Mouse (Mus musculus): ENCODE results near the gene Tmem131l. TPM values are rescaled to one million over a fixed set of nuclear protein-coding genes. Genes with fewer than 3 reads are reported as not detected.
A peak's percentile ranks its signal among the peaks of the same experiment; 100 is the strongest.

The Tmem131l gene
- polyA plus RNA-seq, 1 experiment from 2014 or later = 81.5 TPM

DNA sequence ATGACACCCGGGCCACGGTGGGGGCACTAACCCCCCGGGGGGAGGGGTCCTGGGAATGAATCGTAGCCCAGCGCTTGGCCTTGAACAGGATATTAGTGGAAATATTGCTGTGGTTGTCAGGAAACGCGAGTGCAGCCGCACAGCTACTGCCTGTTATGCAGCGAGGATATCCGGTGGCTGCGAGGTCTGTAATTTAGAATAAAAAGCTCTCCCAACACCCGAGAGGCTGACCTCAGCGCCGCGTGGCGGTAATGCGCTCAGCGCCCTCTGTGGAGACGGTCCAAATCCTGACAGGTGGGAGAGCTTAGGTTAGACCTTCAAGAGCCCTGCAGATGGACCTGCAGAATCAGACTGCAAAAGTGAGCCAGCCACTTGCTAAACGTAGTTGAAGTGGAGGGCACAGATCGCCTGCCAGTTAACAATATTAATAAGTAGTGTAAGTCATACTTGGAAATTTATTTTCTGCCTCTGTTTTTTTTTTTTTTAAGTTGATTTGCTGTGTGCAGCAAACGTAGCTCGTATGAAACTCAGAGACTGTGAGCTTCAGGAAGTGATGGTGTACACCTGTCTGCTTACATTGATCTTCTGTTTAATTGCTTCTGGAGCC lies 604 bp upstream of the Tmem131l start:
- ATAC-seq (ENCODE audit: low FRiP score) = peak; percentile 67
- H3K9ac ChIP-seq = peak overlapping the region; percentile 88
- 5% methylated on average over 23 of the region's 23 CpGs for WGBS
- H3K27me3 ChIP-seq = no peaks in the 10 kb centered on the region
- H3K27ac ChIP-seq = peak overlapping the region; percentile 94
- H3K4me3 ChIP-seq = peak overlapping the region; percentile 80
- no peaks in the 10 kb centered on the region for H3K9me3 ChIP-seq (replicated peaks)
- H3K36me3 ChIP-seq = no peaks in the 10 kb centered on the region
- peak overlapping the region; percentile 88 for H3K4me2 ChIP-seq (replicated peaks)
- H3K4me1 ChIP-seq = peaks cover 24% of the 10 kb centered on the region

DNA sequence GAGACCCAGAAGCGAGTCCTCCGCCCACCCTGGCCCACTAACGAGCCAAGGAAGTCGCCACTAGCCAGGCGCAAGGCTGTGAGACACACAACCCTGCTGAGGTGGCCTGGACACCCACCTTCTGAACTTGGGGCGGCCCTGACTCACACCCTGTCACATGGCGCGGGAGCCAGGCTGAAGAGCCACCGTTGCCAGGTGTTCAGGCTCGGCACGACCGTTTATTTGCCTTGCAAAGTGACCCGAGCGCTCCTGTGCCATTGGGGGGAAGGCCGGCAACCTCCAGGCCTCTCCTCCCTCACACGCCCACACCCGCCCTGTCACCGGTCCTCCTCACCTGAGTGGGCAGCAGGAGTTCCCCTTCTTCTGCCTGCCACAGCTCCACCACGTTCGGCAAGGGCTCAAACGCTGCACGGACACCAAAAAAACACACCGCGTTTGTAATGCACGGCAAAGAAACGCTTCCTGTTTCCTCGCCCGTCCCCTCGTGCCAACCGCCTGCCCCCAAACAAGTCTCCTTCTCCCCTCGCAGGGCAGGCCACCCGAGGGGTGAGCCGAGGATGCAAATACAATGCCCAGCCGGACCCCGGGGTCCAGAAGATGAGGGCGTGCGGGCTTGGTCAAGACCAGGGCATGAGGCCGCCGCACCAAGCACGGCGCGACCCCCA lies 862 bp downstream of the Tmem131l start:
- peak; percentile 43 for ATAC-seq (ENCODE audit: low FRiP score)
- Histone ChIP-seq H3K9ac (peak overlapping the region; percentile 88), H3K4me1 (peaks cover 34% of the 10 kb centered on the region), H3K36me3 (no peaks in the 10 kb centered on the region), H3K27ac (peak overlapping the region; percentile 94), H3K4me2 (replicated peaks) (peak overlapping the region; percentile 88), H3K4me3 (peak overlapping the region; percentile 80), H3K27me3 (no peaks in the 10 kb centered on the region), H3K9me3 (replicated peaks) (no peaks in the 10 kb centered on the region)
- WGBS = under 1% methylated on average over 42 of the region's 42 CpGs

DNA sequence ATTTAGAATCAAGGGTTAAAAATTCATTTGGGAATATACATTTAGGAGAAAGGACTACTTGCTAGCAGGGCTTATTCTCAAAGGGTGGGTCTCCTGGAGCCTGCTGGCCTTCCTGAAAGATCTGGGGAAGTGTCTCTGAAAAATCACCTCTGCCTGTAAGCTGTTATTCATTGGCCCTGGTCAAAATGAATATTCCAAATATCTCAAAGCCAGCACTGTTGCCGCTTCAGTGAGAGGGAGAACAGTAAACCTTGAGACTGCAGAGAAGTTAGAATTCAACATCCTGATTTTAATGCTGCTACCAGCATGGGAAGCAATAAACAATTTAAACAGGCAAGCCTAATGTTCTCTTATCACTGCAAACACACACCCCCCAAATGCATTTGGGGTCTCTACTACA lies 1.8 kb downstream of the Tmem131l start:
- no peak for ATAC-seq (ENCODE audit: low FRiP score)
- Histone ChIP-seq H3K27ac (no peak overlapping the region), H3K4me3 (peak overlapping the region; percentile 80), H3K9ac (peak overlapping the region; percentile 88), H3K4me1 (peaks cover 44% of the 10 kb centered on the region), H3K36me3 (no peaks in the 10 kb centered on the region), H3K4me2 (replicated peaks) (peak overlapping the region; percentile 88), H3K27me3 (no peaks in the 10 kb centered on the region), H3K9me3 (replicated peaks) (no peaks in the 10 kb centered on the region)
- 23% methylated on average over 1 of the region's 1 CpGs for WGBS

DNA sequence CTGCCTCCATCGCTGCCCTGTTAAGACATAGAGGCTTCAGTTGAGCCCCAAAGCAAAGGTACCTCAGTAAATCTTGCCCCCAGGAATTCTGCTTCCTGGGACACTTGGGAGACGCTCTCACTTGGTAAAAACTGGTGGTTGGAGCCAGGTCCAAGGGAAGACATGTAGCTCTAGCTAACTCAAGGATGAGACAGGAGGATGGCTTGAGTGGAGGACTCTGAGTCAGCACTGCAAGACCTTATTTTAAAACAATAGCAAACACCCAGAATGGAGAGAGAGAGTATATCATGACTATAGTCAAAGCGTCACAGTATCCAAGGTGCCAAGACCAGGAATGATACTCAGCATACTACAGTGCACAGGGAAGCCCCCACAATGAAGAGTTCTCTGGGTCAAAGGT lies 2.4 kb downstream of the Tmem131l start:
- H3K36me3 ChIP-seq = no peaks in the 10 kb centered on the region
- no peak overlapping the region for H3K9ac ChIP-seq
- no peaks in the 10 kb centered on the region for H3K27me3 ChIP-seq
- peak overlapping the region; percentile 80 for H3K4me3 ChIP-seq
- H3K9me3 ChIP-seq (replicated peaks) = no peaks in the 10 kb centered on the region
- no peak for ATAC-seq (ENCODE audit: low FRiP score)
- 75% methylated on average over 3 of the region's 3 CpGs for WGBS
- H3K4me2 ChIP-seq (replicated peaks) = peak overlapping the region; percentile 88
- H3K27ac ChIP-seq = no peak overlapping the region
- H3K4me1 ChIP-seq = peaks cover 47% of the 10 kb centered on the region

DNA sequence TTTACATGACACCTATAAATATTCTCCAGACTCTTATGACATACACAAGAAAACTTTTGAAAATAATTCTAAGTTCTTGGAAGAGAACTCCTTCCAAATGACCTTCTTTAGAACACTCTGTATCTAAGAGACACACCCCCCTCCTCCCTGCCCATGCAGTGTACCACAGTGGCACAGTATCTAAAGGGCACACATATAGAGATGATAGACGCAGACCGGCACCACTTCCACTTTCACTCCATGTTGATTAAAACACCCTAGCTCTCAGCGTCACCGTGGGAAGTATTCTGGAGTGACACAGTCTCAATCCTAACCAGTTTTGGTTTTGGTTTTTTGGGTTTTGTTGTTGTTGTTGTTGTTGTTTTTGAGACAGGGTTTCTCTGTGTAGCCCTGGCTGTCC lies 3.1 kb downstream of the Tmem131l start:
- peaks cover 47% of the 10 kb centered on the region for H3K4me1 ChIP-seq
- no peak overlapping the region for H3K9ac ChIP-seq
- no peaks in the 10 kb centered on the region for H3K9me3 ChIP-seq (replicated peaks)
- no peak overlapping the region for H3K4me3 ChIP-seq
- peaks cover under 1% of the 10 kb centered on the region; the same call in 1 of the 2 replicates for H3K36me3 ChIP-seq
- 91% methylated on average over 4 of the region's 4 CpGs for WGBS
- no peaks in the 10 kb centered on the region for H3K27me3 ChIP-seq
- no peak for ATAC-seq (ENCODE audit: low FRiP score)
- no peak overlapping the region for H3K27ac ChIP-seq
- peak overlapping the region; percentile 88; the same call in 1 of the 2 replicates for H3K4me2 ChIP-seq (replicated peaks)

DNA sequence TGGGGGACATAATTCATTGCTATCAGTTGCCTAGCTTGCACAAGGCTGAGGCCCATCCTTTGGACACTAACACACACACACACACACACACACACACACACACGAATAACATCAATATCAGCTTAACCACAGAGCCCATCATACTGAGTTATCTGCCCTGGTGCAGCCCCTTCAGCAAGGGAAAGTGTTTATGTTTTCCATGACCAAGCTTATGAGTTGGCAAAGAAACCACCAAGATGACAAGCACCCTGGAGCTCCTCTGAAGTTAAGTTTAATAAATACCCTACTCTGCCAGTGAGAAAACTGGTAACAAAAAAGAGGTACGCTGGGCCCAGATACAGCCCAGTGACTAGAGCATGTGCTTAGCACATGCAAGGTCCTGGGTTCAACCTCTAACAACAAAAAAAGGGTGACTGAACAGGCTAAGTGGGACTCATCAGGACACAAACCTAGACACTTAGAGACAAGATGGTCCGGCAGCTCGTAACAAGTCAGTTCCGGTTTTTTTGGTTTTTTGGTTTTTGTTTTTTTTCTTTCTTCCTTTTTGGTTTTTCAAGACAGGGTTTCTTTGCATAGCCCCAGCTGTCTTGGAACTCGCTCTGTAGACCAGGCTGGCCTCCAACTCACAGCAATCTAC lies 4.1 kb downstream of the Tmem131l start:
- H3K4me3 ChIP-seq = no peak overlapping the region
- H3K9ac ChIP-seq = no peak overlapping the region
- H3K4me2 ChIP-seq (replicated peaks) = no peak overlapping the region
- 91% methylated on average over 6 of the region's 6 CpGs for WGBS
- H3K9me3 ChIP-seq (replicated peaks) = no peaks in the 10 kb centered on the region
- peaks cover 47% of the 10 kb centered on the region for H3K4me1 ChIP-seq
- H3K27ac ChIP-seq = no peak overlapping the region
- H3K27me3 ChIP-seq = no peaks in the 10 kb centered on the region
- H3K36me3 ChIP-seq = peaks cover 11% of the 10 kb centered on the region
- ATAC-seq (ENCODE audit: low FRiP score) = no peak

DNA sequence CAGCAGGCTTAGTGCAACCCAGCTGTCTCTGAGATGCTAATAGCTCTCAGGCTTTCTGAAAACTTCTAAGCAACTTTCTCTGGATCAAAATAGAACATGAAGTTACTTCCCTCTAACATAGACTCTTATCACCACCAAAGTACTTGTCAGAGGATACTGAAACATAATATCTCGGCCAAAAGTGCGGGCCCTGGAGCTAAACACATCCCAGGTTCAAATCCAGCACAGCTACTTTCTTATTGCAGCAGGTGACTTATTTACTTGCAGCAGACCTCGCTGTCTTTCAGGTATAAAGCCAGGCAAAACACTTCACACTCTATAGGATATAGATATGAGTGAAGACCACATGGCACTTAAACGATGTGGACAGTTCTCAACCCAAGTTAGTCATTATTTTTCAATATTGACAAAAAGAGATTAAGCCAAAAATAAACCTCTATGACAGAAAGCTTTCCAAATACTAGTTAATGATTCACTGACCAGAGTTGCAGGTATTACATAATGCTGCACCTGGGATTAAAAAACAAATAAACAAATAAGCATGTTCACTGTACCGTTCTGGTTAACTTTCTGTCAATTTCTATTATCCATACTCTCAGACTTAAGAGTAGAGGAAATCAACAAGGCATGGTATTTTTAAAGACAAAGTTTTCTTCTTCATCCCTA lies 5.7 kb downstream of the Tmem131l start:
- no peaks in the 10 kb centered on the region for H3K27me3 ChIP-seq
- H3K4me3 ChIP-seq = no peak overlapping the region
- no peak overlapping the region for H3K27ac ChIP-seq
- no peak overlapping the region for H3K9ac ChIP-seq
- H3K4me1 ChIP-seq = peaks cover 43% of the 10 kb centered on the region
- ATAC-seq (ENCODE audit: low FRiP score) = no peak
- WGBS = 90% methylated on average over 5 of the region's 5 CpGs
- H3K9me3 ChIP-seq (replicated peaks) = no peaks in the 10 kb centered on the region
- H3K4me2 ChIP-seq (replicated peaks) = 0 out of 2 replicates have a peak overlapping the region, but pooled peaks have one; percentile 4
- peaks cover 24% of the 10 kb centered on the region for H3K36me3 ChIP-seq

DNA sequence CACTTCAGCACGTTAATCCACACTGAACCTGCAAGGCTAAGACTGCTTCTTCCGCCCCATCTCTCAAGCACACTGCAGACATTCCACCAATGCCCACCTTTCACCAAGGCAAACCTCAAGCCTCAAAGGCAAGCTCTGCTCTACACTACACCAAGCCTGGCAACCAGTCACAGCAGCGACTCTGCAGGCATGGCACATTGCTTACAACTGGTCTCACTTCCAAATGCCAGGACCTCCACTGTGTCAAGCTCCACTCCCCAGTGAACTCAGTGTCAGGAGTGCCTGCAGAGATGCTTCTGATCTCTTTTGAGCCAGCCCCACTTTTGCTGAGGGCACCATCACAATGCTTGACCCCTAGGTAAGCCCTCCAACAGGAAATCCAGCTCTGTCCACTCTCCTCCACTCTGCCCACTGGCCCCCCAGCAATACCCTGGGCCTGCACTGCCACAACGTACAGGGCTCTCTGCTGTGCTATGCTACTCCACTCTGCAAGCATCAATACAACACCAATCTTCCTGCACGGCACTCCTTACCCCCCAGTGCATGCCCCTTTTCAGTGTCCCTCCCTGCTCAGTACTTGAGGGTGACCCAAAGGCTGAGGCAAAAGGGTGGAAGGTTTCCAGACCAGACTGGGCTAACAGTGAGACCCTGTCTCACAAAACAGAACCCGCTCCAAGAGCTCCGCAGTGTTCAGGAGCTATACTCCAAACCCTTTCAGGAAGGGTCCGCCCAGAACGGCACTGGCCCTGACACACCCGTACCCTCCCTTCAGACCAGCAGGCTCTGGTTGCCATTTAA lies 6.8 kb downstream of the Tmem131l start:
- 0 out of 2 replicates have a peak, but pooled peaks have one; percentile 7 for ATAC-seq (ENCODE audit: low FRiP score)
- no peaks in the 10 kb centered on the region for H3K27me3 ChIP-seq
- peaks cover 40% of the 10 kb centered on the region for H3K4me1 ChIP-seq
- H3K36me3 ChIP-seq = peaks cover 33% of the 10 kb centered on the region
- WGBS = 79% methylated on average over 10 of the region's 10 CpGs
- H3K9me3 ChIP-seq (replicated peaks) = no peaks in the 10 kb centered on the region
- H3K4me2 ChIP-seq (replicated peaks) = 0 out of 2 replicates have a peak overlapping the region, but pooled peaks have one; percentile 4
- no peak overlapping the region for H3K9ac ChIP-seq
- no peak overlapping the region for H3K4me3 ChIP-seq
- H3K27ac ChIP-seq = no peak overlapping the region

DNA sequence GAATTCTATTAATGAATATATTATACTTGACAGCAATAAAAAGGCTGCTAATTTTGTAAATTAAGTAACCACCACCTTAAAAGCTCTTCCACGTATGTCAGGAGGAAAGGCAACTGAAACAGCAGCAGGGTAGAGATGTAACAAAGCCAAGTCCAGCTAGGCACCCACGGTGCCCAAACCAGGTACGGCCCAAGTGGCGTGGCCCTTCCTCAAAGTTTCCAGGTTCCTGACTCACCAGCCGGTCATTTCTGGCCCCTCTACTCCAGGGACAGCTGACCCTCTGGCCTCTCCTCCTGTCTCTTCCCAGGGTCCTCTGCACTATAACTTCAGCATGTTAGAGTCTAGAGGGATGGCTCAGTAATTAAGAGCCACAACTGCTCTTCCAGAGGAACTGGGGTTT lies 7.6 kb downstream of the Tmem131l start:
- Histone ChIP-seq H3K4me2 (replicated peaks) (no peak overlapping the region), H3K9me3 (replicated peaks) (no peaks in the 10 kb centered on the region), H3K4me3 (no peak overlapping the region), H3K4me1 (peaks cover 33% of the 10 kb centered on the region), H3K27ac (no peak overlapping the region), H3K27me3 (no peaks in the 10 kb centered on the region), H3K9ac (no peak overlapping the region), H3K36me3 (peaks cover 33% of the 10 kb centered on the region)
- WGBS = 94% methylated on average over 5 of the region's 5 CpGs
- ATAC-seq (ENCODE audit: low FRiP score) = no peak

DNA sequence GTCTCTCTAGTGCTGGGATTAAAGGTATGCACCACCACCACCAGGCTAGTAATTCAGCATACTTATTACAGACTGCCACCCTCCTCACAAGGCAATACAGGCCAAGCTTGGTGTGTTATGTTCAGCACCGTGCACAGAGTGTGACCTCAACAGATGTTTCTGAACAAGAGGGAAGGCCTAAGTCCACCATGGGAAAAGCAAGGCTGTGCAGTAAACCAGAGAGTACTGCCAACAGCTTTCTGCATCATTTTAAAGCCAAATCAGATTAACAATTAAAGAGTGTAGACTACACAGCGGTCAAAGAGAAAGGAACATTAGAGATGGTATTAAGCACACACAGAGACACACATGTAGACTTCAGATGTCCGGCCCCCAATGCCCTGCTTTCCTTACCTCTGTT lies 8.8 kb downstream of the Tmem131l start:
- H3K36me3 ChIP-seq = peaks cover 35% of the 10 kb centered on the region
- no peak overlapping the region for H3K4me3 ChIP-seq
- peaks cover 35% of the 10 kb centered on the region for H3K4me1 ChIP-seq
- H3K9me3 ChIP-seq (replicated peaks) = no peaks in the 10 kb centered on the region
- ATAC-seq (ENCODE audit: low FRiP score) = no peak
- no peak overlapping the region for H3K9ac ChIP-seq
- 90% methylated on average over 3 of the region's 3 CpGs for WGBS
- H3K27me3 ChIP-seq = no peaks in the 10 kb centered on the region
- H3K27ac ChIP-seq = no peak overlapping the region
- H3K4me2 ChIP-seq (replicated peaks) = no peak overlapping the region

DNA sequence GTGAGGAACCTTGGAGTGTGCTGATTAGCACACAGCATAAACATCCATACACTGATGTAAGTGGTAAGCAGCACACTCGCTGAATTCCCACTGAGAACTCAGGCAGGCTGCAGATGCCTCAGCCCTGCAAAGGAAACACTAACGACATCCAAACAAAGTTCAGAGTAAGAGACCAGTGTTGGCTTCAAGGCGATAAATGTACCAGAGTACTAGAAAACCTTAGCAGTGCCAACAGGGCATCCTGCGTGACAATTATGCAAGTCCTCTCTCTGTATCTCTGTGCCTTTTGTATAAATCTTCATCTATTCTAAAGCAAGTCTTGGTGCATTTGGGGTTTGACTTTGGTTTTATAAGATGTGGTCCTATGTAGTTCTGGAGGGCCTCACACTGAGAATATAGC lies 11.0 kb downstream of the Tmem131l start:
- no peak overlapping the region for H3K27ac ChIP-seq
- H3K4me1 ChIP-seq = peaks cover 35% of the 10 kb centered on the region
- ATAC-seq (ENCODE audit: low FRiP score) = no peak
- no peaks in the 10 kb centered on the region for H3K9me3 ChIP-seq (replicated peaks)
- H3K9ac ChIP-seq = no peak overlapping the region
- no peaks in the 10 kb centered on the region for H3K27me3 ChIP-seq
- H3K36me3 ChIP-seq = peaks cover 38% of the 10 kb centered on the region
- no peak overlapping the region for H3K4me3 ChIP-seq
- no peak overlapping the region for H3K4me2 ChIP-seq (replicated peaks)
- 82% methylated on average over 4 of the region's 4 CpGs for WGBS
